Mouse (Mus musculus): ENCODE measurements at regions not wholly inside any gene's neighbourhood (a gene's known extent, or its start where the extent isn't known, plus 50 kb on each side); places are given as distances from the start of the nearest gene placed in this dataset.

DNA sequence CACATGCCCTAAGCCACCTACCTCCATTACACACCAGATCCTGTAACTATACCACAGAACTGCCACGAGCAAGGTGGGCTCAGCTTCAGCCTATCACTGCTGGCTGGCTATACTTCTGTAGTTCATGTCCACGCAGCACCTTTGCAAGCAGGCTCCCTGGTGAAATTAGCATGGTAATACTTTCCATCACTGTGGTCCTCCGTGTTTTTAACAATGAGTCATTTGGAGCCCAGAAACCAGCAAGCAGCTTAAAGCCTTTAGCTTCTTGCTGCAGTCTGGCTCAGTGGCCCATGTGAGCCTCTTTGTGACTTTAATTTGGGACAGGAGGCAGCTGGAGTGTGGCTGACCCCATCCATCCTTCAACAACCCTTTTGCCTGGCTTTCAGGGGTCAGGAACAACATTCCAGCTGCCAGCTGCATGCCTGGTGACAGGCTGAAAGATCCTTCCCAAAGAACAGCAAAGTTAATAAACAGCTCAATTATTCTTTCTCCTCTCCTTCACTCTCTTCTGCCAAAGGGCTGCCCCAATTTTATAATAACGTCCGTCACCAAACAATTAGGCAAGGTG, 122.1 kb upstream of the Intu start:
- in situ Hi-C loops (cut with MboI; ENCODE audit: low pct_ligation_motif_present, low pct_unique_long_range_greater_than_20kb, low sequenced_read_pairs) (loop anchor here (25.0 kb wide), 1 partner anchor 1522 kb away; the partner anchor contains the start of gene Fat4), dilution Hi-C loops (cut with MboI; ENCODE audit: extremely low pct_ligation_motif_present, extremely low pct_unique_long_range_greater_than_20kb, low sequenced_read_pairs) (no loop called here)
- Histone ChIP-seq H3K4me1 (ENCODE audit: control insufficient read depth in 1 of 2, insufficient read depth in 2 of 2) (peaks cover 9 to 15% of the 10 kb centered on the region in 2 experiments), H3K9me3 (replicated peaks; ENCODE audit: low read length) (no peaks in the 10 kb centered on the region), H3K4me3 (replicated peaks in 1 of 3; ENCODE audit: low read depth in 2 of 3, low read length in 2 of 3, poor library complexity in 1 of 3) (no peak overlapping the region), H3K4me2 (ENCODE audit: insufficient read depth, low read depth, poor library complexity, severe bottlenecking) (no peak overlapping the region), H3K27me3 (replicated peaks) (no peaks in the 10 kb centered on the region), H3K9ac (ENCODE audit: insufficient read depth, low read depth) (peak overlapping the region; percentile 16; the same call in 1 of the 2 replicates), H3K27ac (ENCODE audit: insufficient read depth, low read depth) (no peak overlapping the region), H3K79me2 (replicated peaks; ENCODE audit: control insufficient read depth, extremely low read depth, insufficient read depth, poor library complexity, severe bottlenecking) (no peaks in the 10 kb centered on the region), H3K36me3 (replicated peaks in 1 of 2; ENCODE audit: control insufficient read depth in 1 of 2, insufficient read depth in 1 of 2, low read length in 1 of 2) (no peaks in the 10 kb centered on the region)
- DNase-seq (ENCODE audit: extremely low read depth) = peak; percentile 49
- TF ChIP-seq MYC (IDR thresholded peaks at IDR 0.05; ENCODE audit: low read depth, low read length) = 0 out of 2 replicates have a peak, but pooled peaks have one; percentile 32
- peak; percentile 95 for TF ChIP-seq JUN (IDR thresholded peaks at IDR 0.05; ENCODE audit: insufficient read depth, low read depth, low read length)
- TF ChIP-seq TBP (conservative IDR thresholded peaks at IDR 0.05; ENCODE audit: low read depth, low read length) = no peak
- TF ChIP-seq MEF2A (IDR thresholded peaks at IDR 0.05; ENCODE audit: borderline replicate concordance, low read depth, low read length) = peak; percentile 57; the same call in 1 of the 2 replicates
- peak; percentile 42; the same call in 1 of the 2 replicates for TF ChIP-seq ETS1 (conservative IDR thresholded peaks at IDR 0.05; ENCODE audit: low read depth, low read length)
- TF ChIP-seq POLR2A (IDR thresholded peaks at IDR 0.05; ENCODE audit: low read depth, low read length) = no peak
- peak; percentile 89 for TF ChIP-seq JUND (conservative IDR thresholded peaks at IDR 0.05; ENCODE audit: low read depth, low read length)
- TF ChIP-seq TCF12 (IDR thresholded peaks at IDR 0.05; ENCODE audit: low read depth, low read length) = peak; percentile 57; the same call in 1 of the 2 replicates
- TF ChIP-seq EP300 (IDR thresholded peaks at IDR 0.05; ENCODE audit: low read length) = peak; percentile 89
- TF ChIP-seq RCOR1 (conservative IDR thresholded peaks at IDR 0.05; ENCODE audit: low read depth, low read length) = 0 out of 2 replicates have a peak, but pooled peaks have one; percentile 17
- no peak for TF ChIP-seq MAZ (IDR thresholded peaks at IDR 0.05; ENCODE audit: low read depth, low read length)
- TF ChIP-seq MAFK (IDR thresholded peaks at IDR 0.05; ENCODE audit: insufficient replicate concordance, low read length) = 0 out of 2 replicates have a peak, but pooled peaks have one; percentile 39
- peak; percentile 93 for TF ChIP-seq IRF4 (IDR thresholded peaks at IDR 0.05; ENCODE audit: low read depth, low read length)

- no peak for DNase-seq (ENCODE audit: extremely low read depth)
- H3K36me3 ChIP-seq (replicated peaks in 1 of 2; ENCODE audit: control insufficient read depth in 1 of 2, insufficient read depth in 1 of 2, low read length in 1 of 2) = no peaks in the 10 kb centered on the region
- no peaks in the 10 kb centered on the region for H3K79me2 ChIP-seq (replicated peaks; ENCODE audit: control insufficient read depth, extremely low read depth, insufficient read depth, poor library complexity, severe bottlenecking)
- H3K4me2 ChIP-seq (ENCODE audit: insufficient read depth, low read depth, poor library complexity, severe bottlenecking) = no peak overlapping the region
- no peaks in the 10 kb centered on the region for H3K9me3 ChIP-seq (replicated peaks; ENCODE audit: low read length)
- dilution Hi-C loops (cut with MboI; ENCODE audit: extremely low pct_ligation_motif_present, extremely low pct_unique_long_range_greater_than_20kb, low sequenced_read_pairs) = no loop called here
- no peak for TF ChIP-seq MEF2A (IDR thresholded peaks at IDR 0.05; ENCODE audit: borderline replicate concordance, low read depth, low read length)
- no peak for TF ChIP-seq BHLHE40 (IDR thresholded peaks at IDR 0.05; ENCODE audit: low read depth, low read length)
- TF ChIP-seq EP300 (IDR thresholded peaks at IDR 0.05; ENCODE audit: low read length) = no peak
- H3K4me3 ChIP-seq (replicated peaks in 1 of 3; ENCODE audit: low read depth in 2 of 3, low read length in 2 of 3, poor library complexity in 1 of 3) = no peak overlapping the region
- in situ Hi-C loops (cut with MboI; ENCODE audit: low pct_ligation_motif_present, low pct_unique_long_range_greater_than_20kb, low sequenced_read_pairs) = loop anchor here (25.0 kb wide), 1 partner anchor 1524 kb away; the partner anchor contains the start of gene Fat4
- H3K4me1 ChIP-seq (ENCODE audit: control insufficient read depth in 1 of 2, insufficient read depth in 2 of 2) = peaks cover 7 to 9% of the 10 kb centered on the region in 2 experiments
- H3K27me3 ChIP-seq (replicated peaks) = no peaks in the 10 kb centered on the region
- no peak overlapping the region for H3K27ac ChIP-seq (ENCODE audit: insufficient read depth, low read depth)
- no peak overlapping the region for H3K9ac ChIP-seq (ENCODE audit: insufficient read depth, low read depth)
These were observed 120.3 kb upstream of the Intu start for GRCm38 (mm10) chr3:40410749-40411310.
